Mouse (Mus musculus) E14TG2a.4 (cell line): Measurements from ENCODE around the gene Gm37240.

Source experiments
- CTCF ChIP-seq: conservative IDR thresholded peaks from 2 replicates; pipeline ENCODE4 v1.5.1; 2014; ENCODE audit warnings: low read length
- POU5F1 ChIP-seq: IDR thresholded peaks from 2 replicates; pipeline ENCODE4 v1.6.1; 2014; ENCODE audit warnings: low read length, borderline replicate concordance

DNA sequence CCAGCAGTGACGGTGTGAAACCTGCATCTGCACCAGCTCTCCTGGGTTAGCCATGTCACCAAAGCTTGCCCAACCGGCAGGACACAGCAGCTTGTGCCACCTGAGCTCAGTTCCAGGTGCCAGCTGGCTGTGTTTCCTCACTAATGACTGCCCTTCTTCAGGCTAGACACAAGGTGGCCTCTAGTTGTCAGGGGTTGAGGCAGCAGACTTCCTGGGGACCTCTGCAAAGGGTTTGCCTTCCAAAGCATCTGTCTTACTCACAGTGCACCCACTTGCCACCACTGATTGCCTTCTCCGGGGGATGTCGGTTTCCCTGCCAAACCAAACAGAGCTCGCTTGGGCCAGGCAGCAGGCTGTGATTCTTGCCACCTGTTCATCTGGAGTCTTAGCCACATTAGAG lies 1199.1 kb downstream of the Gm37240 start:
- TF ChIP-seq CTCF: no peak
- no peak for TF ChIP-seq POU5F1
